Mouse (Mus musculus): ENCODE data around the gene Wdr82.

GRCm38 (mm10) chr9:106197732-106198131, 27.0 kb downstream of the Wdr82 start:
- TF ChIP-seq GATA1 (IDR thresholded peaks at IDR 0.05; ENCODE audit: borderline replicate concordance, low read length) (no peak), FLI1 (IDR thresholded peaks at IDR 0.05; ENCODE audit: low read length) (no peak)
